Mouse (Mus musculus) neural tube, postnatal 0 days (tissue): ENCODE data around the gene Ckmt2. TPM values are rescaled to one million over a fixed set of nuclear protein-coding genes. Genes with fewer than 3 reads are reported as not detected.

Experiments
- polyA plus RNA-seq: library from polyadenylated mRNA; unstranded; fragments of >200 nt; fragmentation: Nextera tagmentation; extraction: Ambion mirVana; gene quantifications from 2 replicates; pipeline ENCODE4 v1.2.1, GENCODE M21; 2015

The Ckmt2 gene
- 0.46 TPM in 1 of 2 replicates, not detected in the other for polyA plus RNA-seq

DNA sequence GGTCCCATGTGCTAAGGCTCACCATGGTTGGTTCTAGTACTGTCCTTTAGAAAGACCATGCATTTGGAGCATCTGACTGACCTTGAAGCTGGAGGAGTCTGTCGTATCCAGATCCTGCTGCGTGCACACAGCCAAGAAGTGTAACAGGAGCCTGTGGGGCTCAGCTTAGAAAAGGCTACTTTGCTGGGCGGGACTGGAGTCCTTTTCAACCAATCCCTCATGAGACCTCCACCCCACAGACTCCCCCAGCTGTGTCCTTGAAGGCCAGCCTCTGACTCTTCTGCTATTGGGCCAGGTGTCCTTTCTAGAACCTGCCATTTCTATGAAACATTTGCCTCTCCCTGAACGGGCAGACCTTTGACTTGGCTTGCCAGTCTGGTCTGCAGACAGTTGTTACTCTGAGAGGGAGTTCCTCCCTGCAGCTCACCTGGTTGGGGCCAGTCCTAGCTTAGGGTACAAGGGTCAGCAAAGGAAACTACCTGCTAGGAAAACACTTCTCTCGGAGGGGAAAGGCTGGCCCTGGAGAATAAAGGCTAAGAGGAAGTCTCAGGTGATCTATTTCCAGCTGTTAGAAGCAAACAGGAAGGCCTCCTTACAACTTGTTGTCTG is at the start of gene Ckmt2:
Ckmt2 (minus strand) TSS at position 145 of the 609 bp plus-strand sequence.

DNA sequence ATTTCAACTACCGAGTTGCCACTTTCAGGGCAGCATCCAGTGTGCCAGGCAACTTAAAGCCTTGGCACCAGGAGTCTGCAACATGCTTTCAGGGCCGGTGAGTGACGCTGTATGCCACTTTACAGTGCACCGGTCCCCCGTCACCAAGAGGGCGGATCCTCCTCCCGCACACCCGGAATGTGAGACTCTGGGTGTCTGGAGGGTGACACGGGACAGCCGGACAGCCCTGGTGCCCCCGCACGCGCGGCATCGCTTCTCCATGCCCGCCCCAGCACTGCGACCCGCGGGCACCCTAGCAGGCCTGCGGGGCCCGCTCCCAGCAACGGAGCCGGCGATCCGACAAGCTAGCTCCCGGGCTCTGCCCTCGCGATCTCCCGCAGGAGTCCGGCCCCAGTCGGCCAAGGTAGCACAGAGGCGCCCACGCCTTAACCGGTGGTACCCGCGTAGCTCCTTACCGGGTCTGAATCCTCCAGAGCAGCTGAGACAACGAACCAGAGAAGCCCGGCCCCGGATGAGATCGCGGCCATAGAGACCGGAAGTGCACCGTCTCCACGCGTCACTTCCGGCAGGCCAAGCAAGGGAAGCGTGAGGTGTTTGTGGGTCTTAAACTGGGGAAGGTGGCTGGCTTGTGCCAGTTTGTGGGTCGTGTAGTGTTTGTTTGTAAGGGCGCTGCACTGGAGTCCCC is 69.4 kb downstream of the Ckmt2 start, which contains the start of gene Zcchc9:
Zcchc9 (minus strand) TSS at position 551 of the 685 bp plus-strand sequence.

Other genes with a start within 250 kb of the Ckmt2 start
- gene Acot12, start 135.4 kb downstream of the Ckmt2 start, polyA plus RNA-seq: 0.45 and 0.68 TPM in 2 replicates
- gene Zcchc9, start 69.2 kb downstream of the Ckmt2 start, polyA plus RNA-seq: 13.2 and 13.9 TPM in 2 replicates